Mouse (Mus musculus): ENCODE measurements around the gene Mospd1. TPM values are rescaled to one million over a fixed set of nuclear protein-coding genes. Genes with fewer than 3 reads are reported as not detected.

Mospd1 gene
- polyA plus RNA-seq, 1 experiment from 2014 or later = 66.9 TPM

DNA sequence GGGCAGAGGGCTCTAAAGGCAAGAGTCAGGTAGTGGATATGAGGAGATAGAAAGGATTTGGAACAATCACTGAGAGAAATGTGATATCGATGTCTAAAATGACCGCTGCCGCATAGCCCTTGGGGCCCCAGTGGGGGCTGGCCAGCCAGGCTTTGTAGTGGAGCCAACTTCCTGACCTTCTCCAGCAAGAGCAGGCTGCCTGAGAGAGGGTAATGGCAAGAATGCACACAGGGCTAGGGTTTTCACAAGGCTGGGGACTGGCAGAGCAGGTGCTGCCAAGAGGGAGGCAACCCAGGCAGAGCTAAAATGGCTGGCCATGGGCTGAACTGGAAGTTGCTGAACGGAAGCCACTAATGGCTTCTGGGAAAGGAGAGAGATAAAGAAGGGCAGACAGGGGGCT lies 49.2 kb downstream of the Mospd1 start:
- no peaks in the 10 kb centered on the region for H3K4me1 ChIP-seq (ENCODE audit: control insufficient read depth, insufficient read depth, low read length)
- H3K36me3 ChIP-seq (ENCODE audit: control insufficient read depth, insufficient read depth, low read length) = no peaks in the 10 kb centered on the region
- no peak overlapping the region for H3K4me3 ChIP-seq (ENCODE audit: low read depth, low read length)
- no peak overlapping the region for H3K27ac ChIP-seq (ENCODE audit: low read depth, low read length)
- H3K9ac ChIP-seq (ENCODE audit: low read length) = no peak overlapping the region
- DNase-seq (ENCODE audit: low spot score, missing footprints) = no peak
- no peak for ATAC-seq (ENCODE audit: low FRiP score)
- 73% methylated on average over 4 of the region's 4 CpGs for WGBS
- no peak overlapping the region for H3K4me2 ChIP-seq
- no peaks in the 10 kb centered on the region for H3K9me3 ChIP-seq (ENCODE audit: control insufficient read depth, low read length)
- H3K27me3 ChIP-seq (ENCODE audit: control insufficient read depth, insufficient read depth, low read length) = no peaks in the 10 kb centered on the region

- Histone ChIP-seq H3K9me3 (ENCODE audit: control insufficient read depth, low read length) (no peaks in the 10 kb centered on the region), H3K27ac (ENCODE audit: low read depth, low read length) (no peak overlapping the region), H3K36me3 (ENCODE audit: control insufficient read depth, insufficient read depth, low read length) (no peaks in the 10 kb centered on the region), H3K27me3 (ENCODE audit: control insufficient read depth, insufficient read depth, low read length) (no peaks in the 10 kb centered on the region), H3K4me3 (ENCODE audit: low read depth, low read length) (no peak overlapping the region), H3K4me2 (no peak overlapping the region), H3K9ac (ENCODE audit: low read length) (no peak overlapping the region), H3K4me1 (ENCODE audit: control insufficient read depth, insufficient read depth, low read length) (no peaks in the 10 kb centered on the region)
- DNase-seq (ENCODE audit: low spot score, missing footprints) (no peak), ATAC-seq (ENCODE audit: low FRiP score) (no peak)
- WGBS = 64% methylated on average over 2 of the region's 2 CpGs
These were observed 49.7 kb downstream of the Mospd1 start for GRCm38 (mm10) chrX:53320564-53320963.

Other genes with a start within 250 kb of the Mospd1 start
- gene Plac1, start 130.4 kb downstream of the Mospd1 start, polyA plus RNA-seq (2014; fragmentation: Nextera tagmentation; extraction: Ambion mirVana) = 1.9 and 2.4 TPM in 2 replicates
- 8.5 and 9.0 TPM in 2 replicates for gene Fam122b, start 100.7 kb downstream of the Mospd1 start, polyA plus RNA-seq (2014; fragmentation: Nextera tagmentation; extraction: Ambion mirVana)
- gene Fam122c, start 97.1 kb downstream of the Mospd1 start, polyA plus RNA-seq (2014; fragmentation: Nextera tagmentation; extraction: Ambion mirVana) = not detected in 2 replicates
- gene Etd, start 64.4 kb upstream of the Mospd1 start, polyA plus RNA-seq (2014; fragmentation: Nextera tagmentation; extraction: Ambion mirVana) = not detected in 2 replicates
- gene Rtl8c, start 237.5 kb upstream of the Mospd1 start, polyA plus RNA-seq (2014; fragmentation: Nextera tagmentation; extraction: Ambion mirVana) = 52.7 and 56.2 TPM in 2 replicates
- gene Gm14597, start 238.5 kb upstream of the Mospd1 start, polyA plus RNA-seq (2014; fragmentation: Nextera tagmentation; extraction: Ambion mirVana) = not detected in 2 replicates

Data from midbrain, embryonic 11.5 days (tissue).